Mouse (Mus musculus) intestine, postnatal 0 days (tissue): Measurements from ENCODE around the gene Dcaf6. TPM values are rescaled to one million over a fixed set of nuclear protein-coding genes. Genes with fewer than 3 reads are reported as not detected.
"Not testable (repeated sequence)": the region's sequence is repeated elsewhere in the genome, so short reads cannot be mapped to it uniquely, and the experiment has no call there.

Experiments used
- ATAC-seq: fragments of 200-750 bp; cut with Nextera tagmentation; 2 replicates; pipeline ENCODE4 v1.8.0; 2017; ENCODE audit warnings: mild to moderate bottlenecking, moderate TSS enrichment, moderate library complexity
- H3K27ac ChIP-seq: fragments of 300-500 bp; sonication (generic); 2 replicates; pipeline ENCODE4 v1.5.1; 2014; ENCODE audit warnings: mild to moderate bottlenecking, low read depth, low read length, moderate library complexity
- H3K27me3 ChIP-seq: fragments of 300-500 bp; sonication (generic); replicated peaks from 2 replicates; pipeline ENCODE4 v1.6.1; 2014; ENCODE audit warnings: low read length, mixed read lengths; ENCODE audit not compliant: control insufficient read depth, insufficient read depth
- H3K36me3 ChIP-seq: fragments of 300-500 bp; sonication (generic); 2 replicates; pipeline ENCODE4 v1.6.1; 2014; ENCODE audit warnings: mild to moderate bottlenecking, moderate library complexity; ENCODE audit not compliant: control insufficient read depth, insufficient read depth
- H3K4me1 ChIP-seq: fragments of 300-500 bp; sonication (generic); replicated peaks from 2 replicates; pipeline ENCODE4 v1.6.1; 2014; ENCODE audit warnings: antibody characterized with exemption, low read length, mixed read lengths; ENCODE audit not compliant: control insufficient read depth, insufficient read depth
- H3K4me2 ChIP-seq: fragments of 300-500 bp; sonication (generic); replicated peaks from 2 replicates; pipeline ENCODE4 v1.6.1; 2014; ENCODE audit warnings: low read depth, mild to moderate bottlenecking, moderate library complexity
- H3K4me3 ChIP-seq: fragments of 300-500 bp; sonication (generic); 2 replicates; pipeline ENCODE4 v1.5.1; 2014; ENCODE audit warnings: low read depth, low read length
- H3K9ac ChIP-seq: fragments of 300-500 bp; sonication (generic); 2 replicates; pipeline ENCODE4 v1.6.1; 2014; ENCODE audit warnings: mild to moderate bottlenecking, low read depth, low read length
- H3K9me3 ChIP-seq: fragments of 300-500 bp; sonication (generic); 2 replicates; pipeline ENCODE4 v1.6.1; 2016; ENCODE audit warnings: mixed run types; ENCODE audit not compliant: control insufficient read depth
- CTCF ChIP-seq: sonication (generic); IDR thresholded peaks from 2 replicates; pipeline ENCODE4 v1.5.1; 2016; ENCODE audit warnings: low read depth, mild to moderate bottlenecking, control low read depth, antibody characterized with exemption, moderate library complexity
- WGBS: fragments of 180-500 bp; shearing (Covaris S2); extraction: QIAGEN DNeasy Blood & Tissue Kit; methylation state at CpG from one replicate; pipeline ENCODE4 v1.1.7; 2014; 5-methylcytosine and 5-hydroxymethylcytosine counted together
- polyA plus RNA-seq: library from polyadenylated mRNA; unstranded; fragments of >200 nt; fragmentation: Nextera tagmentation; extraction: Ambion mirVana; gene quantifications from 2 replicates; pipeline ENCODE4 v1.2.1, GENCODE M21; 2015

Dcaf6 gene
- polyA plus RNA-seq, 1 experiment from 2014 or later = 8.2 TPM

DNA sequence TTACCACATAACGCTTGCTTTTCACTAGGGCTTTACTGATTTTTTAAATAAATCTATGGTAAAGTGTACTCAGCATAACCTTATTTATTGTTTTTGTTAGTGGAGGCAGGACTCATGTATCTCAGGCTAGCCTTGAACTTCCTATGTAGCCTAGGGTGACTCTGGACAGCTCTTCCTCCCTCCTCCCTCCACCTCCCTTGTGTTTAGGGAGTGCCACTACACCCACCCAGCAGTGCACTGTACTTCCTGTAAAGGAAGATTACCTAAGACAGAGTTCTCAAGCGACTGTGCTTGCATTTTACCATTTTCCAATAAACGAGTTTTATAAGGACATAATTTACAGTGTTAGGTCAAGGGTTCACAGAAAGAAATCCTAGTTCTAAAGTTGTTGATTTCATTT is 127.5 kb downstream of the Dcaf6 start:
- no peak overlapping the region for H3K4me2 ChIP-seq
- H3K36me3 ChIP-seq = peaks cover 12% of the 10 kb centered on the region

GRCm38 (mm10) chr1:165330859-165331258 is 129.4 kb downstream of the Dcaf6 start:
- no peak overlapping the region for H3K4me3 ChIP-seq
- no peak for TF ChIP-seq CTCF
- H3K9ac ChIP-seq = no peak overlapping the region
- no peak overlapping the region for H3K4me2 ChIP-seq
- ATAC-seq = no peak
- no peaks in the 10 kb centered on the region for H3K4me1 ChIP-seq
- no peaks in the 10 kb centered on the region for H3K9me3 ChIP-seq
- no peaks in the 10 kb centered on the region for H3K27me3 ChIP-seq
- H3K36me3 ChIP-seq = 0 out of 2 replicates have a peak, but pooled peaks cover 8% of the 10 kb centered on the region
- no peak overlapping the region for H3K27ac ChIP-seq

More for the DNA sequence above, 127.5 kb downstream of the Dcaf6 start:
- H3K9ac ChIP-seq = no peak overlapping the region
- H3K4me1 ChIP-seq = no peaks in the 10 kb centered on the region
- no peak for ATAC-seq
- WGBS = 71% methylated on average over 3 of the region's 3 CpGs
- H3K4me3 ChIP-seq = no peak overlapping the region
- no peak overlapping the region for H3K27ac ChIP-seq
- no peaks in the 10 kb centered on the region for H3K9me3 ChIP-seq
- no peaks in the 10 kb centered on the region for H3K27me3 ChIP-seq
- TF ChIP-seq CTCF = no peak

- not testable (repeated sequence) for H3K36me3 ChIP-seq, H3K27ac ChIP-seq, H3K4me3 ChIP-seq, ATAC-seq, H3K9me3 ChIP-seq, H3K4me2 ChIP-seq, H3K9ac ChIP-seq, H3K4me1 ChIP-seq, H3K27me3 ChIP-seq
- 94% methylated on average over 17 of the region's 17 CpGs for WGBS
Observed at GRCm38 (mm10) chr1:165328384-165329289, 131.6 kb downstream of the Dcaf6 start.

- no peak for ATAC-seq
- no peaks in the 10 kb centered on the region for H3K4me1 ChIP-seq
- H3K4me2 ChIP-seq = no peak overlapping the region
- no peak overlapping the region for H3K9ac ChIP-seq
- H3K27me3 ChIP-seq = no peaks in the 10 kb centered on the region
- no peaks in the 10 kb centered on the region for H3K9me3 ChIP-seq
- WGBS = 80% methylated on average over 5 of the region's 5 CpGs
- no peak overlapping the region for H3K4me3 ChIP-seq
- no peak overlapping the region for H3K27ac ChIP-seq
- TF ChIP-seq CTCF = no peak
- 0 out of 2 replicates have a peak, but pooled peaks cover 8% of the 10 kb centered on the region for H3K36me3 ChIP-seq
Observed at GRCm38 (mm10) chr1:165327831-165328230, 132.4 kb downstream of the Dcaf6 start.

GRCm38 (mm10) chr1:165327370-165327769 is 132.9 kb downstream of the Dcaf6 start:
- no peak overlapping the region for H3K9ac ChIP-seq
- TF ChIP-seq CTCF = no peak
- 75% methylated on average over 2 of the region's 2 CpGs for WGBS
- no peak overlapping the region for H3K4me3 ChIP-seq
- ATAC-seq = no peak
- H3K9me3 ChIP-seq = no peaks in the 10 kb centered on the region
- H3K4me1 ChIP-seq = no peaks in the 10 kb centered on the region
- H3K27ac ChIP-seq = no peak overlapping the region
- no peaks in the 10 kb centered on the region for H3K27me3 ChIP-seq
- H3K36me3 ChIP-seq = 0 out of 2 replicates have a peak, but pooled peaks cover 8% of the 10 kb centered on the region
- no peak overlapping the region for H3K4me2 ChIP-seq

GRCm38 (mm10) chr1:165322934-165323333 is 137.3 kb downstream of the Dcaf6 start:
- Histone ChIP-seq H3K36me3 (no peaks in the 10 kb centered on the region; the same call in 1 of the 2 replicates), H3K4me3 (no peak overlapping the region), H3K27me3 (no peaks in the 10 kb centered on the region), H3K4me2 (no peak overlapping the region), H3K27ac (no peak overlapping the region), H3K9ac (no peak overlapping the region), H3K4me1 (no peaks in the 10 kb centered on the region), H3K9me3 (no peaks in the 10 kb centered on the region)
- no peak for TF ChIP-seq CTCF
- 60% methylated on average over 7 of the region's 7 CpGs for WGBS
- ATAC-seq = no peak
